Mouse (Mus musculus) bone marrow macrophage, adult 2 months (primary cell): Measurements from ENCODE around the gene Camk2d.

Source experiments
- CTCF ChIP-seq: IDR thresholded peaks from 2 replicates; pipeline ENCODE4 v1.5.1; 2012; ENCODE audit warnings: low read depth, mild to moderate bottlenecking, low read length, moderate library complexity
- POLR2A ChIP-seq: IDR thresholded peaks from 2 replicates; pipeline ENCODE4 v1.6.1; 2012; ENCODE audit warnings: mild to moderate bottlenecking, low read depth, low read length, borderline replicate concordance

DNA sequence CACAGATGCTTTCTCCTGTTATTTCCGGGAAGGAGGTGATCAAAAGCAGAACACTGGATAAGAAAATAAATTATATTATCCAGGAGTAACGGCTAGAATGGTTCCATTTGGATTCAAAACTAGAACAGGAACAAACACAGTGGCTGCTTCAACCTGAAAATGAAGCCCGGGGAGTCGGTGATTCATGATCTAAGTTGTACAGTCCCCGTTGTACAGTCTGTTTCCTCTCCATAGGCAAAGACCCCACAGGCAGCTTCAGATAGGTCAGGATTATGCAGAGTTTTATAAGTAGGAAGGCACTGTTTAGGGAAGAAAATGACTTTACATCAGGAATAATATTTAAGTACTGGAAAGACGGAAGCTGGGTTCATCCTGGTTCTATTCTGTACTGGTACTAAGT, 19.2 kb downstream of the Camk2d start:
- TF ChIP-seq CTCF (no peak), POLR2A (no peak)
